Mouse (Mus musculus) cerebellum, postnatal 36 days (tissue): Measurements from ENCODE around the gene Gm49450.

ENCODE experiments used
- DNase-seq, 2 experiments: peaks; one replicate each; pipeline ENCODE4 v3.0.0; 2021 to 2022; ENCODE audit warnings: mixed read lengths in 2 of 2

The Gm49450 gene

DNA sequence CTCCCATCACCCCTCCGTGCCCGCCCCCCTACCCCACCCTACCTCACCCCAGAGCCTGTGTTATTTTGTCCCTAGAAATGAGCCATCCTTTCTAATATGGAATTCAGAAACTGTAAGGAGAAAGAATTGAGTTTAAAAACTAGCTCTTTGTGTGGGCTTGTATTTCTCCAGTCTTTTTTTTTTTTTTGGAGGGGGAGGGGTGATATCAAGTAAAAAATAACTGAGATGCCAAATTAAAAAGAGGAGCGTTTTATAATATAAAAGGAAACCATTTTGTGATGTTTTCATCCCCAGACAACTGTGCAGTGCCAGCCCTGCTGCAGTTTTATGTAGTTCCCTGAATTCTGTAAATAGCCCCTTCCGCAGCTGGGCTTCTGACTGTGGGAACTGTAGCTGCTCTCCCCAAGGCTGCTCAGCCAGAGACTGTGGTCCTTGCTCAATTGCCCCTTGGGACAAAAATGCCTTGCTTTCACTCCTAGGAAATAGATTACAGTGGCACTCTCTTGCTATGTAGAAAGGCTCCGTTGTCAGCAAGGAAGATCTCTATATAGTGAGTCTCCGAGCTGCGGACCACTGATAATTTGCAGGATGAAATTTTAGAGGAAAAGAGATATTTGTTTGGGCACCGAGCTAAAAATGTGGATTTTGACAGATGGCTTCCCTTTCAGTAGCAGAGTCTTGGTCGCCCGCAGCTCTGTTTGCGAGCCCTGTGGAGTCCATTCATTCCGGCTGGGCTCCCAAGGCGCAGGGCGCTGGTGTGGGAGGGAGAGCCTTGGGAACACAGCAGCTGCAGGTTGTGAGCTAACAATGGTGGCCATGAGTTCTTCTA lies 1.3 kb upstream of the Gm49450 start:
- DNase-seq, result peak; percentile 58 to 62

DNA sequence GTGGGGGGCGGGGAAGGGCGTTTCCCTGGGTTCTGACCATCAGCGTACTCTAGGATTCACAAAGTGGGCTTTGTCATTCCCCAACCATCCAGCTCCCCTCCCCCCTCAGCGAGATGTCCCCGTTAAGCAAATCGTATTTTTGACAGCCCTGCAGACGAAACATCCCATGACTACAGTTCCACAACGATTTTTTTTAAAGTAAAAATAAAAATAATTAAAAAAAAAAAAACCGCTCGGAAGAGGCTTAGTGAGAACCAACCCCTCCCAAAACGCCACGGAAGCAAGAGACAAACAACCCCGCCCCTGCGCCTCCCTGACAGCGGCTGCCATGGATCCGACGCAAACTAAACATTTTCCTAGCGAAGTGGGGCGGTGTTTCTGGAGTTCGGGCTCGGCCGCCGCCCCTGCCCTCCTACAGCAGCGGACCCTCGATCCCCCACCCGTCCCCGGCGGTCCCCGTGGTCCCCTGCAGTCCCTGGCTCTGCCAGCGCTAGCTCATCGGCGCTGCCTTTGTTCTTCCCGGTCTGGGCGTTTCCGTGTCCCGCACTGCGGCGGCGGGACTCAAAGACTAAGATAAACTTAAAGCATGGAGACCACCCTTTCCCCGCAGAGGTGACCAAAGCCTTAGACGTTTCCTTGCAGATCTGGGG lies 475 bp downstream of the Gm49450 start:
- DNase-seq, result peak in 1 of 2 experiments; percentile 72

DNA sequence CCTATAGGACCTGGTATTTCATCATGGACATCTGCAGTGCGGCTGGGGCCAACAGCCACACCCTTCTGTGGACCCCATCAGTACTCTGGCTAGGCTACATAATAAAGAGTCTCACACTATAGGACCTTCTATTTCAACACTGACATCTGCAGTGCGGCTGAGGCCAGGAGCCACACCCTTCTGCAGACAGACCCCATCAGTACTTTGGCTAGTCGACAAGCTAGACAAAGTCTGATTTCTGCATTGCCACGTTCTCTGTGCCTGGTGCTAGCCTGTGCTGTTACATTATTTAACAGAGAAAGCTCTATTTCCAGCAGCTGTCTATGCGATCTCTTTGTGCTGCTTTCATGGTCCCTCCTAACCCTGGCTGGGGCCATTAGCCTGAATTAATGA lies 1.3 kb downstream of the Gm49450 start:
- DNase-seq, result peak in 1 of 2 experiments; percentile 24

DNA sequence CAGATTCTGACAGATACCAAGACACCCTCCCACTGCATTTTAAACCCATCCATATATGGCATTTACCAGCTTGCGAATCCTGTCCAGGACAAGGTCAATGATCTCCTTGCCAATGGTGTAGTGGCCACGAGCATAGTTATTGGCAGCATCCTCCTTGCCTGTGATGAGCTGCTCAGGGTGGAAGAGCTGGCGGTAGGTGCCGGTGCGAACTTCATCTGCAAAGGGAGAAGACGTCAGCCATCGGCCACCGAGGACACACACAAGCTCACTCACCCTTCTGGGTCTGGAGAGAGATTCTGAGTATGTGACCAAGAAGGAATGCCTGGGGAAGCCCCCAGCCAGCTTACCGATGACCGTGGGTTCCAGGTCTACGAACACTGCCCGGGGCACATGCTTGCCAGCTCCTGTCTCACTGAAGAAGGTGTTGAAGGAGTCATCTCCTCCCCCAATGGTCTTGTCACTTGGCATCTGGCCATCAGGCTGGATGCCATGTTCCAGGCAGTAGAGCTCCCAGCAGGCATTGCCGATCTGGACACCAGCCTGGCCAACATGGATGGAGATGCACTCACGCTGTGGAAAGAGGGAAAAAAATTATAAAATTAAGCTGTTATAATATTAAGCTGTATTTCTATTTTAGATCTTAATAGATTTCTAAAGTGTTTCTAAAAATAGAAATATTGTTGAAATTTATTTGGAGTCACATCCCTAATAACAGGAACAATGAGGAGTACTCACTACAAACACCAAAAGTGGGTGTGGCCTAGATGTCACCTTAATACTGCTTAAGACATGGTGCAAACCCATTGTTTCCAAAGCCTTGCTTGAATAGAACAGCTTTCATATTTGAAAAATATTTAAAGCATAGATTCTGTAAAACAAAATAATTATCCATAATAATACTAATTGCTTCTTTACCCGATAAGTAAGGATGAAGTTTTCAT lies 2.0 kb downstream of the Gm49450 start:
- DNase-seq, result peak in 1 of 2 experiments; percentile 43

DNA sequence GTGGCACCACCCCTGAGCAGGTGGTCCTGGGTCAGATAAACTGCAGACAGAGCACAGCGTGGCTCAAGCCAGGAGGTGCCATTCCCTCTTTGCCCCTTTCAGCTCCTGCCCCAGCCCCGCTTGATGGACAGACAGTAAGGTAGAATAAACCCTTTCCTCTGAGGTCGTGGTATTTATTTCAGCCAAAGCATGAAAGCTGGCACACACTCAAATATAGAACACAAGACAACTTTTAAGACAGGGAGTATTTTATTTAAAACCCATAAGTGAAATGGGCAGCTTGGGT lies 3.8 kb downstream of the Gm49450 start:
- peak in 1 of 2 experiments; percentile 16 for DNase-seq

DNA sequence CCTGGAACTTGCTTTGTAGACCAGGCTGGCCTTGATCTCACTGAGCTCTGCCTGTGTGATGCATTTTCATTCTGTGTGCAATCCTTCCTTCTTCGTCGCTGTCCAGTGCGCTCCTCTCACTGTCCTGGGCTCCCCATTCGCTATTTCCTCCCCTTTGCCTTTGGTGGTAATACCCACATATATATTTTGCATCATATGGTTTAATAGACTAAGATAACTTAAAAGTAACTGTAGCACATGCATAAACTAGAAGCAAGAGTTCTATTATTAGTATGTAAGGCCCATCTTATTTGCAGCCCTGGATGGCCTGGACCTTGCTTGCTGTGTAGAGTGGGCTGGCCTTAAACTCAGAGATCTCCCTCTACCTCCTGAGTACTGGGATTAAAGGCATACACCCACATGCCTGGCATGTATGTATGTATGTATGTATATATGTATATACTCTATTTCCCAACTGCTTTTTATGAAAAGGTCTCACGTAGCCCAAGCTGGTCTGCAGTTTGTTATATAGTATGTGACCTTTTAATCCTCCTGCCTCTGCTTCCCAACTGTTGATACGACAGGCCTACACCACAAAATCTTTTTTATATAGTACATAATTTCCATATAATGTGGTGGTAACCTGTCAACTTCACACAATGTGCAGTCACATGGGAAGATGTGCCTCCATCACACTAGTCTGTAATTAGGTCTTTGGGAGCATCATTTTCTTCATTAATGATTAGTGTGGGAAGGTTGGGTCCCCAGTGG lies 4.3 kb downstream of the Gm49450 start:
- DNase-seq, result no peak

DNA sequence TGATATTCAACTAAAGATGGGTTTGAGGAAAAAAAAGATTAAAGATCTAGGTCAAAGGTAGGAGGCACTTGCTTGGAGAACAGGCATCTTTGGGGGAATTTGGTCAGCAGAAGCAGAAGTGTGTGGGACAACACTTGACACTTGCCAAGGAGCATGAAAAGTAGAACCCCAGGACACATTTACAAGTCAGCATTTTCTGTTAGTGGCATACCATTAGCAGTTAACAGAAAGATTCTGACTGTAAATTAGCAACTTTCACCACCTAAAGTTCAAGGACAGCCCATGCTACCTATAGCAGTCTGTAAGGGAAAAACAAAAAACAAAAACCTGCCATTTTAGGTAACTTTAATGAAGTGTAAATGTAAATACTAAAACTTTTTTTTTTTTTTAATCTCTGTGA lies 5.0 kb downstream of the Gm49450 start:
- DNase-seq, result no peak

DNA sequence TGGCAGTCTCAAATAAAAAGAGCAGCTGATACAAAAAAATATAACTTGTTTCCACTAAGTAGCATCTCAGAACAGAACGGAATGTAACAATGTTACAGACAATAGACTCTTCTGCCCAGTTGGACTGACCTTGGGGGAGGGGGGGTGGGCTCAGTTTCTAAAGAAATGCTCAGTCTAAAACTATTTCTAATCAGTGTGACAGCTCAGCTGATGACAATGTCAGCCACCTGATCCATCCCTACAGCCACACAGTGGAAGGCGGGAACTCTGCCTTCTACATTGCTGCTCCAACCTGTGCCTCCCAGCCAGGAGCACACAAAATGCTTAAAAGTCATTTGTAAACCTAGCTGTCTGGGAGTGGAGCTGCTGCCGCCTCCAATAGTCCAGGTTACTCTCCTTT lies 5.5 kb downstream of the Gm49450 start:
- no peak for DNase-seq

DNA sequence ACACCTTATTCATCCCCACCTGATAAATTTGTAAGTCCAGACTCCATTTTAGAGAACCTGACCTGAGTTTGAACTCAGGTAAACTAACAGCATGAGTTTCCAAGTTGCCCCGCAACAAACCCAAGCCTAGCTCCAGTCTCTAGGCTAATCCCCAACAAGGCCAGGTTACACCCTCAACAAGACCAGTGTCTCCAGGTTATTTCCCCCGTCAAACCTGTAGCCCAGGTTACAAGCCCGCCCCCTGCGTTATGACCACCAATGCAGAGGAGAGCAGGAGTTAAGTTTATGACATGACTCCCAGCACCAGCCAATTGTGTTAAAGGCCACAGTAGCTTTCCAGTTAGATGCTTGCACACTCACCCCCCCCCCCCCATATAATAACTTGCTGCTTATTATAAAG lies 10.2 kb downstream of the Gm49450 start:
- DNase-seq, result no peak

DNA sequence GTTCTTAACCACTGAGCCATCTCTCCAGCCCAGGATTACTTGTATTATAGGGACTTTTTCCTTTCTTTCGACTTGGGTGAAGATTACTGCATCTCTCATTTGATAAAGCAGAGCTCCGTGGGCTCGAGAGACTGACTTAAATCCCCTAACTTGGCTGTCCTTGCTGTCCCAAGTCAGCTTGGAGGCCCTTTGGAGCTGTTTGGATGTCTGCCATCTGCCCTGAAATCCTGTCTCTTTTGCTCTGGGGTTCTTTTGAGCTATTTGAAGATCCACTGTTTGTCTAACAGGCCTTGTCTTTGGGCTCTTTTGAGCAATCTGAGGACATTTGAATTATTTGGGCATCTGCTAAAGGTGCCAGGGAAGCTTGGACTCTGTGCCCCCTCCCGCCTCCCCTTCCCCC lies 11.3 kb downstream of the Gm49450 start:
- DNase-seq, result no peak

DNA sequence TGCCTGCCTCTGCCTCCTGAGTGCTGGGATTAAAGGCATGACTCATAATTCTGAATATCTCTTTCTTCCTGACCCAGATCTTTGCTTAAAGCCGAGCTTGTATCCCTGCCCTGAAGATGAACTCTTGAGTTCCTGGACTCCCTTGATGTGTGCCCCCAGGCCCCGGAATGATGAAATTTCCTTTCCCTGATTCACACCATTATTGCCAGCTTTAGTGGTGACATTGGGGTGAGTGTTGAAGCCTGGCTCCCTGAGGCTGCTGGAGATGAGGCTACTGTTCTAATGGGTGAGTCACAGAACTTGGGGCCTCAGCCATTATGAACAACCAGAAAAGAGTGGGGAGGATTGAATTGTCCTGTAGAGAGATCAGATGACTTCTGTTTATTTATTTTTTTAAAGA lies 11.8 kb downstream of the Gm49450 start:
- DNase-seq, result no peak

DNA sequence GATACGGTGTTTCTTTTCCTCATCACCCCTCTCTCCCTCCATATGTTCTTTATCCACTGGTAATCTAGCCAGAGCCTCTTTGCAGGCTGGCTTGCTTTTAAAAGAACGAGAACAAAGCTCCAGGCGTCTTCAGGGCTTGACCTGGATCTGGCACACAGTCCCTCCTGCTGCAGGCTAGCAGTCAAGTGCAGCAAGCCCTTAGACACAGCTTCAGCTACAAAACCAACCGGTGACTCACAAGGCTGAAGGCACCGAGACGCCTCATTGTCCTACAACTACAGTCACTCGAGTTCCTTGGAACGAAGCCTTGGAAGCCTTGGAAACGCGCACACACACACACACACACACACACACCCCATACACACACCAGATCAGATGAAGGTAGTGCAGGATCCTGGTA lies 12.5 kb downstream of the Gm49450 start:
- peak; percentile 32 to 52 for DNase-seq

DNA sequence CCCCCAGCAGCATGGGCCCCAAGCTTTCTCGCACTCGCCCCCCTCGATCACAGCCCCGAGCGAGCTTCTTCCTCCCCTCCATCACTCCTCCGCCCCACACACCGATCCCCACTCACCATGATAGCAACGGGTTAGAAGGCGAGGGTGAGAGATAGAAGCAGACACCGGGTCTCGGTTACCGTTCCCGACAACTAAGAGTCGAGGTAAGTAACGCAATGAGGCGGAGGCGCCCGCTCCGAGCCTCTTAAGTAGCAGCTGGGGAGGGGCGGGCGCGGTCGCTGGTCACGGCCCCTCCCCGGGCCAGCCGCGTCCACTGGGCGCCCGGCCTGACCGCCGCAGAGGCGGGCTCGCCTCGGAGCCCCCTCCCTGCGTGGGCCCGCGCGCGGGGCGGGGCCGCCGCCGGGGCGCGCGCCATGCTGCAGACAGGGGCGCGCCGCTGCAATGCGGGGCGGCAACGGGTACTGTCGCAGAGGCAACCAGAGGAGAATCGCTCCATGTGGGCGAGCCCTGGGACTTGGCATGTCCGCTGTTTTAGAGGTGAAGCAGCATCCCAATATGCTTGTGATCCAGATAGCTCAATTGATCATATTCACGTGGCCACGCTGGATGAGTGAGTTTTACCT lies 19.0 kb downstream of the Gm49450 start, which contains the start of gene Tuba1b:
Tuba1b (minus strand) TSS at position 349 of the 623 bp plus-strand sequence.
- DNase-seq, result peak; percentile 91 to 93

DNA sequence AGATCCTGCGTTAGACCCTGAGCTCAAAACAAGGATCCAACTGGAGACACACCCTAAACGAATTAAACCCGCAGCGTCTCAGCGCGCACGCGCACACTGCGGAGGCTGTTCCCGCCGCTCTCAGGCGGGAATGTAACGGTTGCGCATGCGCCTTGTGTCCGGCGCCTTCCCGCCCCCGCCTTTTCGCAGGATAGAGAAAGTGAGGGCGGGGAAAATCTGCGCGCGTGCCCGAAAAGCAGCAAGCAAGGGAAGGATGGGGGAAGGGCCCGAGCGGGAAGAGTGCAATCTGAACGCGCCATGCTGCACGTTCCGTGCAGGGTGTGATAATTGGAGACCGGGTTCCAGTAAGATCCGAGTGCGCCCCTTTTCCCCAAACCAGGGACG lies 19.5 kb downstream of the Gm49450 start:
- peak; percentile 96 to 98 for DNase-seq

DNA sequence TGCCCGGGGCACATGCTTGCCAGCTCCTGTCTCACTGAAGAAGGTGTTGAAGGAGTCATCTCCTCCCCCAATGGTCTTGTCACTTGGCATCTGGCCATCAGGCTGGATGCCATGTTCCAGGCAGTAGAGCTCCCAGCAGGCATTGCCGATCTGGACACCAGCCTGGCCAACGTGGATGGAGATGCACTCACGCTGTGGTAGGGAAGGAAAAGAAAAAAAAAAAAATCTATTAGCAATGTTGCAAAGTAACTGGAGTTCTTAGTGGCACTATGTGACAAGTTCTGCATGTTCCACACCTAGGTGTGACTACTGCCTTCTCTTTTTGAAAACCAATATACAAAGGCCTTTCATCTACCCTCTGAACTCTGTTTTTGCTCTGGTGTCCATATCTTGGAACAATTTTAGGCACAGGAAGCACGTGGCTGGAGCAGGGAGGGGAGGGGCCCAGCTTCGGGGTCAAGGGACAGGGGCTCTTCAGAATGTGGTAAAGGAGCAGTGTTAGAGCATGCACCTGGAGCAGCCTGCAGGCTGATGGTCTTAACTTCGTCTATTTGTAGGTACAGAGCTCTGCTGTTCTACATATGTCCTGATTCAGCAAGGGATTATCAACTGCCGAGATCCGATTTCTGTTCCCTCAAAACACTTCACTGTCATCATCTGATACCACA lies 20.2 kb downstream of the Gm49450 start:
- DNase-seq, result peak; percentile 47 to 57

DNA sequence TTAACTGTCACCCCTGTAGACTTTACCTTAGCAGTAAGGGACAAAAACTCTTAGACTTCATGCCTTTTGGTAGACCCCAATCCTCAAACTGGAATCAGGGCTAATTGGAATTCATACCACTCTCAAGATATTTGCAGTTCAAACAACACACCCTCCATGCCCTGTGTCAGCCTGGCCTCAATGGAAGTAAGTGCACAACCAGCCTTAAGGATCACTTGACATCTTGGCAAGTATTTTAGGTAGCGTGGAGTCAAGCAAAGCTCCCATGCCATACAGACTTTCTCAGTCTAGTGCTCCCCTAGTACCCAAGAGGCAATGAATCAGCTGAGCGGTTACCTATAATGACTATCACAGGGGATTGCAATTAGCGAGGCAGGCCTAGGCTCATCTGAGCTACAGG lies 22.4 kb downstream of the Gm49450 start:
- DNase-seq, result no peak

DNA sequence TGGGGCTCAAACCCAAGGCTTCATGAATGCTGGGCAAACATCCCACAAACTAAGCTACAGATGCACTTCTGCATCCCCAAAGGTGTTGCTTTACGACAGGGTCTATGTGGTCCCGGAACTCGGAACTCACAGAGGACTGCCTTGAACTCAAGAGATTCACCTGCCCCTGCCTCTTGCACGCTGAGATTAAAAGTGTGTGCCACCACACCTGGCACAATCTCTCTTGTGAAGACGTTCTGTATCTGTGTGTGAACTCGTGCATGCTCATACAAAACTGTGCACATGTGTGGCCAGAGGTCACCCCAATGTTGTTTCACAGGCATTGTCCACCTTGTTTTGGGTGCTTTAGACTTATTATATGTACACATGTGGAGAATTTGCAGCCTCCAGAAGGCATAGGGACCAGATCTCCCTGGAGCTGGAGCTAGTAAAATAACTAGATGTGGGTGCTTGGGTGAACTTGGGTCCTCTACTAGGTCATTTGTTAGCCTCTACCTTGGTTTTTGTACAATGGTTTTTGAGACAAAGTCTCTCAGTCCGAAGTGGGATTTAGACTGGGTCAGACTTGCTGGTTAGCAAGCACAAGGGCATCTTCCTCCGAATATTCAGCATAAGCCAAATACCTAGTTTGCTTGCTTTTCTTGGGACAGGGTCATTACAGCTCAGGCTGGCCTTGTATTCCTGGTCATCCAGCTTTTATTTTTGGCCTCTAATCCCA lies 23.2 kb downstream of the Gm49450 start:
- no peak for DNase-seq

DNA sequence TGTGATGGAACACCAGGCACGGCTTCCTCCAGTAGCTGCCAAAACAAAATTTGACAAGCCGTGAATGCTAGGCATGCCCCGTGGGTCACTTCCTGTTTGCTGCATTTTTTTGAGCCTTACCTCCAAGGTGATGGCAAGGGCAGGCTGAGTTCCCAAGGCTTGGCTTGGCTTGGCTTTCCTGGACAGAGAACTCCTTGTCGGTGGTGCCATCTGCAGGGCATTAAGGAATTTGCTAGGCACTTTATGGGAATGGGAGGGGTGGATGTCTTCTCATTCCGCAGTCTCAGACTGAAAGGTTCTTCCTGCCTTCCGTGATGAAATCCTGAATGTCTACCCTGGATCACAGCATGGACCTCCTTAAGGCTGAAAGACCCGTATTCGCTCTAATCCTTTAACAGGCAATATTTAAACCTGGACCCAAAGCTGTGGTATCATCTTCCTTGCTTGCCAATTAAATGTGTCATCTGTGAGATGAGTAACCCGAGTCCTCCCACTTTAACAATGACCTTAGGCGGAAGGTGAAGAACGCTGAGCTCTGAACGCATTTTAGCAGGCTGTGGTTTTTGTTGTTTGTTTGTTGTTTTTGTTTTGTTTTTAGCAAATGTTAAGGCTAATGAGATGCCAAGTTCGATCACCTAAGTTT lies 24.6 kb downstream of the Gm49450 start:
- DNase-seq, result peak; percentile 79 to 85

DNA sequence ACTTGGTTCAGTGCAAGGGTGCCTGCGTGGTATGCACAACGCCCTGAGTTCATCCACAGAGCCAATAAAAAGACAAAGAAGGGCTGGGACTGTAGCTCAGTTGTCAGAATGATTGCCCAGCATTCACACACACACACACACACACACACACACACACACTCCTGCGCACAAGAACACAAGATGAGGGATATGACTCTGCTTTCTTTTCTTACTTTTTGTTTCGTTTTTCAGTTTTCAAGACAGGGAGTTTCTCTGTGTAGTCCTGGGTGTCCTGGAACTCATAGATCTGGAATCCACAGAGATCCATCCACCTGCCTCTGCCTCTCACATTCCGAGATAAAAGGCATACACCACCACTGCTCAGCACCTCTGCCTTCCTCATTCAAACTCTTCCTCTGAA lies 25.8 kb downstream of the Gm49450 start:
- DNase-seq, result no peak

DNA sequence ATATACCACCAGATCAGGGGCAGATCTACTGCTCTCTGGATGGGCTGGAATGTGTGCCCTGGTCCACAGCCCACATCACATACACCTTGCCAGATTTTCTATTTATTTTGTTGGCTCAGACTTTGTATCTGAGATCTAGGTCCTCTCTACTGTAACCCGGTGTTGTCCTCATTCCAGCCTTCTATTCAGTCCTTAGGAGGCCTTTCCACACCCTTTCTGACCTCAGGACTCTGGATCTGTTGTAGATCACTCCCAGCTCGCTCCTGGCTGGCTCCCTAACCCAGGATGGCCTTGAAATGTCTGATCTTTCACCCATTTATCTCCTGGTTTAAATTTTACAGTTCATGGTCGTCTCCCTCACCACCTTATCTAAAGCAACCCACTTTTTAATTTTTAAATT lies 28.7 kb downstream of the Gm49450 start:
- DNase-seq, result no peak
